Mouse (Mus musculus): ENCODE measurements at regions not wholly inside any gene's neighbourhood (a gene's known extent, or its start where the extent isn't known, plus 50 kb on each side); places are given as distances from the start of the nearest gene placed in this dataset.

GRCm38 (mm10) chr10:125725681-125726139 is 240.3 kb upstream of the Lrig3 start:
- DNase-seq (ENCODE audit: low spot score) = no peak

GRCm38 (mm10) chr10:125726546-125726945 is 239.4 kb upstream of the Lrig3 start:
- DNase-seq (ENCODE audit: low spot score) = no peak

DNA sequence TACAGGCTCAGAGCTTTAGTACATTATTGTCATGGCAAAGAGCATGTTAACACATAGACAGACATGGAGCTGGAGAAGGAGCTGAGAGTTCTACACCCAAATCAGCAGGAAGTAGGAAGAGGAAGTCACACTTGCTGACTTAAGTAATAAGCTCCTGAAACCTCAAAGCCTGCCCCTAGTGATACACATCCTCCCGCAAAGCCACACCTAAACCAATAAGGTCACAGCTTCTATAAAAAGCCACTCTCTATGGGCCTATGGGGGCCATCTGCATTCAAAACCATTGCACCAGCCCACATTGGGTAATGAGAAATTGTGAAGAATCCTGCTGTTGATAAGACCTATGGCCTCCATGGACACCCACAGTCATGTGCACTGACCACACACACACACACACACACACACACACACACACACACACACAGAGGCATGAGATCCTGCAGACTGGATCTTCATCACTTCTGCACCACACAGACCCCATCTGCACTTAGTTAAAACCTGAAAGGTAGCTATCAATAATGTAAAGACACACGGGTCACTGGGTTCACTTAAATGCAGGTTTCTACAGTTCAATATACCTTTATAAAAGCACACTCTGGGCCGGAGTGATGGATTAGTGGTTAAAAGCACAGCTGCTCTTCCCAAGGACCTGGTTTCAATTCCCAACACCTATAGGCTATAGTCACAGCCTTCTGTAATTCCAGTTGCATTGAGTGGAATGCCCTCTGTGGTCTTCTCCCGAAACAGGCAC is 230.0 kb upstream of the Lrig3 start:
- DNase-seq (ENCODE audit: low spot score) = no peak

DNA sequence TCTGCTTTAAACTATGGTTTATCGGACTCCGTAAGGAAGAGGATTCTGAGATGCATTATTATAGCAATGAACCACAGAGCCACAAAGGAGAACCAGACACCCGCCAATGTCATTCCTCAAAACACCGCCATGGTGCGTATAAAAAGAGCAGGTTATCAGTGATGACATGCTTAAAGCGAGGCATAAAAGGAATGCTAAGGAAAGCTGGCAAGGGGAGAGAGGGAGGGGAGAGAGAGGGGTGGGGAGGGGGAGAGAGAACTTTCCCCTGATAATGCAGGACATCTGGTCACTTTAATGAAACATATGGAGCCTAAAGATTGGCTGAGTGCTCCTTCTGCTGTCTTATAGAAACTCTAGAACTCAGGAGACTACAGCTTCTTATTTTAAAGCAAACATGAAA is 222.8 kb upstream of the Lrig3 start:
- no peak for DNase-seq (ENCODE audit: low spot score)

DNA sequence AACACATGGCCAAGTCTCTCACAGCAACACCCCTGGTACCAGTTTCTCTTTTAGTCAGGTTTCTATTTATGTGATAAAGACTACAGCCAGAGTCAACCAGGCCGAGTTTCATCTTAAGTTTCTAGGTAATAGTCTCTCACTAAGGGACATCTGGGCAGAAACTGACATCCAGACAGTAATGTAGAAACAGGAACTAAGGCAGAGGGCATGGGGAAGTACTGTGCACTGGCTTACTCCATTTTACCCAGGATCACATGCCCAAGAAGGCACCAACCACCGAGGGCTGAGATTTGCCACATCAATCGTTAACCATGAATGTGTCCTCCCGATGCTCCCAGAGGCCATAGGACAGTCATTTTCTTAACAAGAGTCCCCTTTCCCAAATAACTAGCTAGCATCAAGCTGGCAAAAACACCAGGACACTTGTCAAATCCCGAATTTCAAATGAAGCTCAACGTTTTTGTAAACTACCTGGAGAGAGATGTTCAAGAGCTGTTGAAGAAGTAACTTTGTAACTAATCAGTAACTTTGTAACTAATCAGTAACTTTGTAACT is 216.9 kb upstream of the Lrig3 start:
- DNase-seq (ENCODE audit: low spot score) = no peak

DNA sequence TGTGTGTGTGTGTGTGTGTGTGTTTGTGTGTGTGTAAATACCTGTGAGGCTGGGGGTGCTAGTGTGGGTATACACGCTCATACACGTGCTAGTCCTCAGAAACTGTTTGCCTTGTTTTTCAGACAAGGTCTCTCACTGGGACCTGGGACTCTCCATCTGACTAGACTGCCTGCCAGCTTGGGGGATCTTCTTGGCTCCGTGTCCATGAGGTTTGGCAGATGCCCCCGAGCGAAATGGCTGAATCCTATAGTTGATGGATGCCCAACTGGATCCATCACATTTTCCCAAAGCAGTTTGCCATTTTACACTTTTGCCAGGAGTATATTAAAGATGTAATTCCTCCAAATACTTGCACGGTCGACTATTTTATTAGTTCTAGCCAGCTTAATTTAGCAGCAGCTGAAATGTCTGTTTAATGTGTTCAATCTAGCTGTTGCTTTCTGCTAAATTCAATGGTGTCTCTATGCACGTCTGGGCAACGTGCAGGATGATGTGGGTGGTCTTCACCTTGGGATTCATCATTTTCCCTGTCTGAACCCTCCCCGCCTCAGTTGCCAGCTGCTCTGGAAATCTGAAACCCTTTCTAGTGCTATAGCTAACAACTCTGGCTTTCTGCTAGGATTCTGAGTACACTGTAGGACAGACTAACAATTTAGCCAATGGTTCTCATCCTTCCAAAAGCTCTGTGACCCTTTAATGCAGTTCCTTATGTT is 213.3 kb upstream of the Lrig3 start:
- DNase-seq (ENCODE audit: low spot score) = no peak

DNA sequence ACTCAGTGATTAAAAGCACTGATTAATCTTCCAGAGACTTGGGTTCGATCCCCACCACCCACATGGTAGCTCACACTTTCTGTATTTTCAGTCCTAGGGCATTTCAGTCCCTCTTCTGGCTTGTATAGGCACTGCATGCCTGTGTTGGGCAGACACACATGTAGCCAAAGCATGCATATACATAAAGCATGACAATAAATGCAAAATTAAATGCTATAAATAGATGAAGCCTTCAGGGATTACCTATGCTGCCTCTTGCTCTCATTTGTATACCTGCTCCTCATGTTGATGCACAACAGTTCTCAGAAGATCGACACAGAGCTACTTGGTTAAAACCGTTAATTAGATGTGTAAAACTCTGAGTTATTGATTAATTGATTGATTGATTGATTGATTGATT is 206.8 kb upstream of the Lrig3 start:
- no peak for DNase-seq (ENCODE audit: low spot score)

- DNase-seq (ENCODE audit: low spot score) = no peak
These were observed 203.4 kb upstream of the Lrig3 start for GRCm38 (mm10) chr10:125762367-125763068.

- peak; percentile 26 for DNase-seq (ENCODE audit: low spot score)
These were observed 201.4 kb upstream of the Lrig3 start for GRCm38 (mm10) chr10:125764402-125765102.

DNA sequence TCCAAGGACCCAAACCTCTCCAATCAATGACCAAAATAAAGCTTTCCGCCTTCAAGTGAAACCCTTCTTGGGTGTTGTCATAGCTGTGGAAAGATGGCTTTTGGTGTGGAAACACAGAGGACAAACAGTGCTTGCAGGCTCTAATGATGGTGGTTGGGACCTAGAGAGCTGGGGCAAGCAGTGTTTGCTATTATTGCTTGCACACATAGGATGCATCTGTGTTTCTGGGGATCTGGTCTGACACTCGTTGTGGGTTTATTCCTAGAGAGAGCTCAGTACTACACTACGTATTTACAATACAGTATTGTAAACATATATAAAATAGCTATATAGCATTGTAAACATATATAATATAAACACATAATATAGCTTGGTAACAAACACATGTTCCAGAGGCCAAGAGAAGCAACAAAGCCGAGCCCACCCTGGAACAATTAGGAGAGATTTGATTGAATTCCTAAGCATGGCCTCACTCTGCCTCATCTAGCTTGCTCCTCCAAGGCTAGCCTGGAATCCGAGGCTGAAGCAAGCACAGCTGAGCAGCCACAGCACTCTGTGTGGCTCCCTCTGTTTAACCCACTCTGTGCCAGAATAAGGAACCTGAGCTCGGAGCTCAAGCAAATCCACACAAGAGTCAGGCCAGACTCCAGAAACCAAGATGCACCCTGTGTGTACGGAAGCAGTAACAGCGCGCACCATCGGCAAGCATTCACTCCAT is 200.7 kb upstream of the Lrig3 start:
- DNase-seq (ENCODE audit: low spot score) = no peak

DNA sequence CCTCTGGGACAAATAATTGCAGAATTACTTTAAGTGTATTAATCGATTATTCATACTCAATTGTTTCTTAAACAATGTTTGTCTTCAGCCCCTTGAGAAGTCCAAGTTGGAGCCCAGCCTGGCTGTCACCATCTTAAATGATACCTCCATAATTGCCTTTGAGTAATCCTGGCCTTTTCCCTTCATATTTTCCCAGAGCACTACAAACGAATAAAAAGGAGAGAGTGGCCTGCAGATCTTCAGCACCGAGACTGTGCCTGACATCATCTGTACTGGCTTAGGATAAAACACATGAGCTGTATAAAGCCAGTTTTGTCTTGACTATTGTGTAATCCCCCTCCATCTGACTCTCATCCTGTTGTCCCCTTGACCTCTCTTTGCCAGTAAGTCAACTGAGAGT is 197.7 kb upstream of the Lrig3 start:
- DNase-seq (ENCODE audit: low spot score) = no peak

- DNase-seq (ENCODE audit: low spot score) = no peak
These were observed 192.4 kb upstream of the Lrig3 start for GRCm38 (mm10) chr10:125773541-125773940.

- no peak for DNase-seq (ENCODE audit: low spot score)
These were observed 183.5 kb upstream of the Lrig3 start for GRCm38 (mm10) chr10:125782486-125782885.

DNA sequence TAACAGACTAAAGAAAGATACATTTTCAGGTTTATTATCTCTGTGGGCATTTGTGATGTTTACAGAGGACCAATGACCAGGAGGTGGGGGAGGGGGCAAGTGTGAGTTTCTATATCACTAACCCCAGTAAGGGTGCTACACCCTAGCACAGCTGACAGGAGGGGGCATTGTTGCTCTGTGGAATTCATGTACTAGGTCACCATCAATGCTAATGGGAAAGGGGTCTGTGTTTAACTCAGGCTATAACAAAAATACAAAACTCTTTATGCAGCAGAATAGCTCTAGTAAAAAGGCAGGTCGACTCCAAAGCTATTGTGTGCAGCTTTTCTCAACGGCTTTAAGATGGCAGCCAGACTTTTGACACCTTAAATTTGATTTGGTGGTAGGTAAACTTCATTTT is 181.1 kb upstream of the Lrig3 start:
- DNase-seq (ENCODE audit: low spot score) = no peak

- DNase-seq (ENCODE audit: low spot score) = no peak
These were observed 180.3 kb upstream of the Lrig3 start for GRCm38 (mm10) chr10:125785448-125786196.

DNA sequence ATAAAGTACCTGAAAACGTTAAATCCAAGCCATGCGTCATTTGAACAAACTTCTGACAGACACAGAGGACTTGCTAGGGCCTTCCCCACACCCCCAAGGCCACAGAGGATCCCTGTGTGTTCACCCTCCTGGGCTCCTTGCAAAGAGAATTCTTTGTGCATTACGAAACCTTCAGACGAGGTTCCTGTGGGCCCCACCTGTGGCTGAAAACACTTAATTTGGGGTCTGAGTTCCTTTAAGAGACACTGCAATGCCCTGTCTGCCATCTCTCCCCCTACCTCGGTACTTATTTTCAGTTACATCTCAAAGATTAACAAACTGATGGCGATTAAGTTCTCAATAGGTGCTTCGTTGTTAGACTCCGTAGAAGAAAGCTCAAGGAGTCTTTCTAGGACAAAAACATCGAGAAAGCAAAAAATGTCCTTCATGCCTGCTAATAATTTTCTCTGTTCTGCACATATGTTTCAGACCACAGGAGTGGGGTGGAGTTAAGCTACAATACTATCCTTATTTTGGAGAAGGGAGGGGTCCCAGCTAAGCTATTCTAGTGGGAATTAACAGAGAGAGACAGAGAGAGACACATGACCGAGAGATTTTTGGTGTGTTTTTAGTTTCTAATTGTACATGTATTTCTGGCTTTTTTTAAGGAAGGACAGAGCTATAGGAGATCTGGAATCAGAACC is 179.6 kb upstream of the Lrig3 start:
- no peak for DNase-seq (ENCODE audit: low spot score)

DNA sequence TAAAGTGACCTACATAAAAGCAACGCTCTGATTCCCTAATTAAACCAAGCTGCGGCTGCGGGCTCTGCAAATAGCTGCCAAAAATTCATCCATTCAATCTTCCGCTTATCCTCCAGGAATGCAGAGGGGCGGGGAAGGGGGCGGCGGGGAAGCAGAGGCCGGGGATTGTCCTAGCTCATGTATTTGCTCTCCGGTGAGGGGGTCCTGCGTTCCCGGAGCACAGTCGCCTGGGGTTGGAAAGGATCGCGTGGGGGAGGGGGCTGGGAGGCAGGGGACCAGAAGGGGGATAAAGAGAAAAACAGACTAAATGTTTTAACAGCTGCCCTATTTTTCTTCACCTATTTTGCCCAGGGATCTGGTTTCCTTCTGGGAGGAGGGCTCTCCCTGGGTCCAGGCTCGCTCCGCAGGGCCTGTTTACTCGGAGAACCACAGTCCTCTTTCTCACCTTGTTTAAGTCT is 179.1 kb upstream of the Lrig3 start:
- no peak for DNase-seq (ENCODE audit: low spot score)

GRCm38 (mm10) chr10:125787441-125788060 is 178.4 kb upstream of the Lrig3 start:
- DNase-seq (ENCODE audit: low spot score) = no peak

- DNase-seq (ENCODE audit: low spot score) = no peak
These were observed 177.7 kb upstream of the Lrig3 start for GRCm38 (mm10) chr10:125788262-125788661.

Data from thymus, postnatal 0 days (tissue).